Mouse (Mus musculus) layer of hippocampus, postnatal 10 days (tissue): ENCODE data around the gene Apobr. TPM values are rescaled to one million over a fixed set of nuclear protein-coding genes. Genes with fewer than 3 reads are reported as not detected.

Experiments
- microRNA-seq, 2 experiments: library from miRNA; unstranded; fragments of <30 nt; microRNA quantifications; one replicate each; pipeline ENCODE4 v1.2.0; 2021
- total RNA-seq, 2 experiments: library from RNA; stranded (reverse); gene quantifications; 2 replicates each; pipeline ENCODE4 v1.2.3; 2021

Apobr gene
- total RNA-seq, 2 experiments from 2014 or later, result 0.43 to 0.51 TPM

Small RNAs within 50 kb of the gene (microRNA-seq; reads per million reads assigned to microRNA genes)
- 11.2 to 11.8 reads per million in 2 experiments for gene Mir7059

Other genes starting within 250 kb of the Apobr start
- gene Lat, start 215.4 kb upstream of the Apobr start, total RNA-seq, result 1 to 10 TPM in 1 of 2 experiments, under 1 TPM in 1; 0.73 to 1.8 TPM
- 10 to 100 TPM; 78.8 to 91.0 TPM for gene Spns1, start 207.5 kb upstream of the Apobr start, total RNA-seq
- gene Nfatc2ip, start 188.2 kb upstream of the Apobr start, total RNA-seq, result 10 to 100 TPM in 1 of 2 experiments, 1 to 10 TPM in 1; 9.3 to 10.8 TPM
- gene Cd19, start 170.1 kb upstream of the Apobr start, total RNA-seq, result under 1 TPM in 1 of 2 experiments, not detected in 1; 0.25 TPM
- gene Rabep2, start 156.2 kb upstream of the Apobr start, total RNA-seq, result 10 to 100 TPM; 10.8 to 13.1 TPM
- under 1 TPM; 0.09 to 0.58 TPM for gene Atp2a1, start 121.8 kb upstream of the Apobr start, total RNA-seq
- gene Sh2b1, start 109.5 kb upstream of the Apobr start, total RNA-seq, result 10 to 100 TPM; 68.1 to 69.6 TPM
- gene Tufm, start 97.6 kb upstream of the Apobr start, total RNA-seq, result 100 to 1,000 TPM in 1 of 2 experiments, 10 to 100 TPM in 1; 88.2 to 106 TPM
- 100 to 1,000 TPM; 118 to 123 TPM for gene Atxn2l, start 81.5 kb upstream of the Apobr start, total RNA-seq
- gene Eif3c, start 18.5 kb upstream of the Apobr start, total RNA-seq, result 100 to 1,000 TPM; 199 to 200 TPM
- 10 to 100 TPM; 20.8 to 23.2 TPM for gene Cln3, start 875 bp downstream of the Apobr start, total RNA-seq
- gene Il27, start 10.0 kb downstream of the Apobr start, total RNA-seq, result not detected
- gene Nupr1, start 45.9 kb downstream of the Apobr start, total RNA-seq, result 1 to 10 TPM; 2.9 to 5.5 TPM
- gene Sgf29, start 64.4 kb downstream of the Apobr start, total RNA-seq, result 10 to 100 TPM; 27.1 to 36.3 TPM
- gene Sult1a1, start 91.5 kb downstream of the Apobr start, total RNA-seq, result 1 to 10 TPM; 3.8 to 5.3 TPM
- 100 to 1,000 TPM; 114 to 137 TPM for gene Bola2, start 110.5 kb downstream of the Apobr start, total RNA-seq
- 10 to 100 TPM; 20.1 to 21.5 TPM for gene Slx1b, start 110.8 kb downstream of the Apobr start, total RNA-seq
- 100 to 1,000 TPM; 145 to 151 TPM for gene Coro1a, start 122.8 kb downstream of the Apobr start, total RNA-seq
- 100 to 1,000 TPM; 146 to 150 TPM for gene Mapk3, start 174.7 kb downstream of the Apobr start, total RNA-seq
- gene Gdpd3, start 181.4 kb downstream of the Apobr start, total RNA-seq, result 1 to 10 TPM; 2.7 to 3.0 TPM
- gene Ypel3, start 192.0 kb downstream of the Apobr start, total RNA-seq, result 100 to 1,000 TPM; 150 to 152 TPM
- gene Tbx6, start 196.5 kb downstream of the Apobr start, total RNA-seq, result under 1 TPM; 0.62 to 0.69 TPM
- 10 to 100 TPM; 56.2 to 64.6 TPM for gene Ppp4c, start 207.6 kb downstream of the Apobr start, total RNA-seq
- 100 to 1,000 TPM; 133 to 147 TPM for gene Fam57b, start 212.7 kb downstream of the Apobr start, total RNA-seq
- not detected for gene 4930451I11Rik, start 246.7 kb downstream of the Apobr start, total RNA-seq